Mouse (Mus musculus): ENCODE measurements around the gene H2-T22.
"Not testable (repeated sequence)": the region's sequence is repeated elsewhere in the genome, so short reads cannot be mapped to it uniquely, and the experiment has no call there.

DNA sequence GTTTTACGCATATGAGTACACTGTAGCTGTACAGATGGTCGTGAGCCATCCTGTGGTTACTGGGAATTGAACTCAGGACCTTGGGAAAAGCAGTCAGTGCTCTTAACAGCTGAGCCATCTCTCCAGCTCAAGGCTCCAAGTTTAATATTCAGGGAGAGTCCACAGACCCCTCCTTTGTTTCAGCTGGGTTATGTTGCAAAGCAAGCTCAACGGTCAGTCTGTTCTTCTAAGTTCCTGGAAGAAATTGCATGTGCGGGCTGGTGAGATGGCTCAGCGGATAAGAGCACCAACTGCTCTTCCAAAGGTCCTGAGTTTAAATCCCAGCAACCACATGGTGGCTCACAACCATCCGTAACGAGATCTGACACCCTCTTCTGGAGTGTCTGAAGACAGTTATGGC lies 38.1 kb downstream of the H2-T22 start:
- not testable (repeated sequence) for TF ChIP-seq CTCF (IDR thresholded peaks at IDR 0.05; ENCODE audit: control insufficient read depth, insufficient read depth, low read length); POLR2A (IDR thresholded peaks at IDR 0.05; ENCODE audit: borderline replicate concordance, control insufficient read depth, low read depth, low read length)
